Mouse (Mus musculus): ENCODE data around the gene Atxn7l3. TPM values are rescaled to one million over a fixed set of nuclear protein-coding genes. Genes with fewer than 3 reads are reported as not detected.

Atxn7l3 gene
- polyA plus RNA-seq, 1 experiment = 30.4 TPM

- Histone ChIP-seq H3K4me1 (ENCODE audit: control insufficient read depth, insufficient read depth, low read length) (peaks cover 2% of the 10 kb centered on the region; the same call in 1 of the 2 replicates), H3K4me3 (replicated peaks; ENCODE audit: control insufficient read depth, low read depth, low read length) (no peak overlapping the region), H3K27ac (ENCODE audit: control insufficient read depth, insufficient read depth, low read depth, low read length, poor library complexity) (no peak overlapping the region; the same call in 1 of the 2 replicates)
- WGBS = 83% methylated on average over 22 of the region's 22 CpGs
- TF ChIP-seq POLR2A (IDR thresholded peaks at IDR 0.05; ENCODE audit: borderline replicate concordance, control insufficient read depth, low read depth, low read length) = no peak; the same call in 1 of the 2 replicates
- no peak for TF ChIP-seq CTCF (IDR thresholded peaks at IDR 0.05; ENCODE audit: control insufficient read depth, insufficient read depth, low read length)
Measured at GRCm38 (mm10) chr11:102309821-102310617, 13.6 kb upstream of the Atxn7l3 start.

- Histone ChIP-seq H3K27ac (ENCODE audit: control insufficient read depth, insufficient read depth, low read depth, low read length, poor library complexity) (peak overlapping the region; percentile 52; the same call in 1 of the 2 replicates), H3K4me1 (ENCODE audit: control insufficient read depth, insufficient read depth, low read length) (peaks cover 2% of the 10 kb centered on the region; the same call in 1 of the 2 replicates), H3K4me3 (replicated peaks; ENCODE audit: control insufficient read depth, low read depth, low read length) (peak overlapping the region; percentile 48)
- no peak for TF ChIP-seq POLR2A (IDR thresholded peaks at IDR 0.05; ENCODE audit: borderline replicate concordance, control insufficient read depth, low read depth, low read length)
- TF ChIP-seq CTCF (IDR thresholded peaks at IDR 0.05; ENCODE audit: control insufficient read depth, insufficient read depth, low read length) = peak; percentile 94
- WGBS = 1% methylated on average over 27 of the region's 27 CpGs
Measured at GRCm38 (mm10) chr11:102308979-102309378, 12.5 kb upstream of the Atxn7l3 start.

- H3K4me3 ChIP-seq (replicated peaks; ENCODE audit: control insufficient read depth, low read depth, low read length) = no peak overlapping the region
- 82% methylated on average over 9 of the region's 9 CpGs for WGBS
- TF ChIP-seq POLR2A (IDR thresholded peaks at IDR 0.05; ENCODE audit: borderline replicate concordance, control insufficient read depth, low read depth, low read length) (no peak), CTCF (IDR thresholded peaks at IDR 0.05; ENCODE audit: control insufficient read depth, insufficient read depth, low read length) (no peak)
- H3K27ac ChIP-seq (ENCODE audit: control insufficient read depth, insufficient read depth, low read depth, low read length, poor library complexity) = no peak overlapping the region
- H3K4me1 ChIP-seq (ENCODE audit: control insufficient read depth, insufficient read depth, low read length) = peaks cover 2% of the 10 kb centered on the region; the same call in 1 of the 2 replicates
Measured at GRCm38 (mm10) chr11:102308104-102308503, 11.7 kb upstream of the Atxn7l3 start.

GRCm38 (mm10) chr11:102305359-102305758, 8.9 kb upstream of the Atxn7l3 start:
- Histone ChIP-seq H3K4me1 (ENCODE audit: control insufficient read depth, insufficient read depth, low read length) (peaks cover 2% of the 10 kb centered on the region; the same call in 1 of the 2 replicates), H3K27ac (ENCODE audit: control insufficient read depth, insufficient read depth, low read depth, low read length, poor library complexity) (no peak overlapping the region), H3K4me3 (replicated peaks; ENCODE audit: control insufficient read depth, low read depth, low read length) (no peak overlapping the region)
- 59% methylated on average over 3 of the region's 3 CpGs for WGBS
- TF ChIP-seq POLR2A (IDR thresholded peaks at IDR 0.05; ENCODE audit: borderline replicate concordance, control insufficient read depth, low read depth, low read length) (no peak), CTCF (IDR thresholded peaks at IDR 0.05; ENCODE audit: control insufficient read depth, insufficient read depth, low read length) (no peak)

GRCm38 (mm10) chr11:102304141-102304540, 7.7 kb upstream of the Atxn7l3 start:
- Histone ChIP-seq H3K4me3 (replicated peaks; ENCODE audit: control insufficient read depth, low read depth, low read length) (no peak overlapping the region), H3K27ac (ENCODE audit: control insufficient read depth, insufficient read depth, low read depth, low read length, poor library complexity) (no peak overlapping the region), H3K4me1 (ENCODE audit: control insufficient read depth, insufficient read depth, low read length) (no peaks in the 10 kb centered on the region)
- WGBS = 73% methylated on average over 2 of the region's 2 CpGs
- TF ChIP-seq POLR2A (IDR thresholded peaks at IDR 0.05; ENCODE audit: borderline replicate concordance, control insufficient read depth, low read depth, low read length) (no peak), CTCF (IDR thresholded peaks at IDR 0.05; ENCODE audit: control insufficient read depth, insufficient read depth, low read length) (no peak)

GRCm38 (mm10) chr11:102299839-102300238, 3.4 kb upstream of the Atxn7l3 start:
- H3K4me1 ChIP-seq (ENCODE audit: control insufficient read depth, insufficient read depth, low read length) = no peaks in the 10 kb centered on the region
- no peak overlapping the region for H3K4me3 ChIP-seq (replicated peaks; ENCODE audit: control insufficient read depth, low read depth, low read length)
- WGBS = 9% methylated on average over 1 of the region's 1 CpGs
- TF ChIP-seq POLR2A (IDR thresholded peaks at IDR 0.05; ENCODE audit: borderline replicate concordance, control insufficient read depth, low read depth, low read length) (no peak), CTCF (IDR thresholded peaks at IDR 0.05; ENCODE audit: control insufficient read depth, insufficient read depth, low read length) (peak; percentile 43; the same call in 1 of the 2 replicates)
- no peak overlapping the region for H3K27ac ChIP-seq (ENCODE audit: control insufficient read depth, insufficient read depth, low read depth, low read length, poor library complexity)

GRCm38 (mm10) chr11:102297577-102298556, 1.4 kb upstream of the Atxn7l3 start:
- no peaks in the 10 kb centered on the region for H3K4me1 ChIP-seq (ENCODE audit: control insufficient read depth, insufficient read depth, low read length)
- H3K27ac ChIP-seq (ENCODE audit: control insufficient read depth, insufficient read depth, low read depth, low read length, poor library complexity) = peak overlapping the region; percentile 91
- TF ChIP-seq CTCF (IDR thresholded peaks at IDR 0.05; ENCODE audit: control insufficient read depth, insufficient read depth, low read length) (no peak), POLR2A (IDR thresholded peaks at IDR 0.05; ENCODE audit: borderline replicate concordance, control insufficient read depth, low read depth, low read length) (no peak)
- H3K4me3 ChIP-seq (replicated peaks; ENCODE audit: control insufficient read depth, low read depth, low read length) = peak overlapping the region; percentile 80
- 22% methylated on average over 27 of the region's 27 CpGs for WGBS

Data from bone marrow, adult 2 months (tissue).